Mouse (Mus musculus) B cell, adult 2 months (primary cell): Measurements from ENCODE around the gene Asgr2.
"Not testable (repeated sequence)": the region's sequence is repeated elsewhere in the genome, so short reads cannot be mapped to it uniquely, and the experiment has no call there.

ENCODE experiments used
- DNase-seq, 2 experiments: peaks; one replicate each; pipeline ENCODE4 v3.0.0; 2022

Gene Asgr2

DNA sequence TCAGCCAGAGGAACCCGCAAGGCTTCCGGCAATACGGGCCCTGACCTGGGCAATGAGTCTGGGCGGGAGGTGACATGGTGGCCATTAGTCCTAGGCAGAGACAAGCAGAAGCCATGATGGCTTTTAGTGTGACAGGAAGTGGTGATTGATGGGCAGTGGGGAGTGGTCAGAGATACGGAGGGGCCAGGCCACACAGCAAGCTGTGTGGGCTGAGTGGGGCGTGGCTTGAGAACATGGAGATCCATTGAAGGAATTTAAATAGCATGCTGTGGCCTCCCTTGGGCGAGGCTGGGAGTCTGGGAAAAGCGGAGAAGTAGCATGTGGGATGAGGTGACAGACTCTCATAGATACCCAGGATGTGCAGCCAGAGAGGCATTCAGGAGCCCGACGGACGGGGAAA lies 5.0 kb downstream of the Asgr2 start:
- DNase-seq = no peak

DNA sequence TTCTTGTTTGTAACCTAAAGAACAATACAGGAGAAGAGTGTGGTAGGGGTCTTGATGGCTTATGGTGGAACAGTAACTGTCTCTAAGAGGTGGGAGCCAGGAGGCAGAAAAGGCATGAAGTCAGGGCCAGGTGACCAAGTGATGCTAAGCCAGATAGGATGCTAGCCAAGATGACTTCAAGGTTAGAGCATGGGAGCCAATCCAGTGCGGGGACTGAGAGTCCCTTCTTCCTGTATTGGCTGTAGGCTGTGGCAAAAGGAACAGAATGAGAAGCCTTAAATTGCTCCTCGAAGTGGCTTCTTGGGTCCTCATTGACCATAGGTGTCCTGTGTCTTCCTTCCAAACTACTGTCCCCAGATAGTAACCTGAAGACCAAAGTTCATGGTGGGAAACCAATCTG lies 6.7 kb downstream of the Asgr2 start:
- DNase-seq = no peak

DNA sequence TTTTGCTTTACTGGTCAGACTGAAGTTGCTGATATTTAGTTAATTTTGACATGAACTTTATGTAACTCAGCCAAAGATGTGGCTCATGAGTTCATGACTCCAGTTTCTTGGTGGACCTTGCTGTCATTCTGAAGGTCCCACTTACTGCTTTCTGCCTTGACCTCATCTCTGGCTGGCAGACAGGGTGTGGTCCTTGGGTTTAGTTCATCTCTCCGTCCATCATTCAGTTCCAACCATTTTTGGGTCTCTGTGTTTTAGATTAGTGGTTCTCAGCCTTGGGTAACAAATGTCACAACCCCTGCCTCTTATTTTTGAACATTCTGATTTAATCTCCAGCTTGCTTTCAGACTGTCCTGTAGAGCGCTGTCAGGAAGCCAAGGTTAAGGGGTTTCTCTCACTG lies 7.4 kb downstream of the Asgr2 start:
- no peak for DNase-seq

DNA sequence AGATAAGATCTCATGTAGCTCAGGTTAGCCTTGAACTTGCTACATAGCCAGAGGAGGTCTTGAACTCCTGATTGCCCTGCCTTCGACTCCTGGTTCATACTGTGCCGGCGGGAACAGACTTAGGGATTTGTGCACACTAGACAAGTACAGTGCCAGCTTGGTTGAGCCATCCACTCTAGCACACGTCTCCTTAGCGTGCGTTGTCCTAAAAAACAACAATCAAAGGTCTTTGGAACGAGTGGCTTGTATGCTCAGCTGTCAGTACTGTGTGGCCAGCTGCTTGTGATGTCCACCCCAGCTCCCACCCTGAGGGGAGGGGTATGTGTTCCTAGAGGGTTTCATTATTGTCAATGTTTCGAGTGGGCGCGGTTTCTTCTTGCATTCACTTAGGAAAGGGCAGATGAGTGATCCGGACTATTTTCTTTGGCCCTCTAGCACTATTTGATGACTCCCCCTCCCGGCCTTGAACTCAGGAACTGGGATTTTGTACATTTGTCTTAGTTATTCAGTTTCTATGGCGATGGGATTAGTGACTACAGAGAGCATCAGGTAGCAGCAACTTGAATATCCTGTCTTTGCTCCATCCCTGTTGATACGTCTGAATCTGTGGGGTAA lies 11.4 kb downstream of the Asgr2 start:
- DNase-seq = no peak

DNA sequence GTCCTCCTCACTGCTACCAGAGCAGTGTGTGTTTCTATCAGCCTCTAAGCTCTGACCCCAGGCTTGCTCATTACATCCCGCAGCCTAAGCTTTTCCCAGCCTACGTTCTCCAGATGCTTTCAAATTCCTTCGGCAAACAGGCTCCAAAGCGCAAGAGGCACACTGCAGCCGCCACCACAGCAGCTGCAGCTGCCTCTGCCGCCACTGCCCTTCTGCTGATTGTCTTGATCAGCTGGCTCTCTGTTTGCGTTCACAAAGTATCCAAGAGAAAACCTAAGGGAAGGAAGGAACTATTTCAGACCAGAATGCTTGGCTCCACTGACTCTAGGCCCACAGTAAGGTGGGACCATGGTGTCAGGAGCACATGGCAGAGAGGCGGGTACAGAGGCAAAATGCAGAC lies 14.6 kb downstream of the Asgr2 start:
- DNase-seq = no peak

- DNase-seq = peak; percentile 58 to 64
These were observed 17.7 kb downstream of the Asgr2 start for GRCm38 (mm10) chr11:70110146-70110545.

GRCm38 (mm10) chr11:70114562-70114961 lies 22.1 kb downstream of the Asgr2 start:
- DNase-seq = no peak

GRCm38 (mm10) chr11:70115901-70116300 lies 23.5 kb downstream of the Asgr2 start:
- no peak for DNase-seq

- no peak for DNase-seq
These were observed 37.5 kb downstream of the Asgr2 start, which contains the start of gene Mgl2 for GRCm38 (mm10) chr11:70129926-70130379. Gene Mgl2 (plus strand): TSS chr11:70130329.

GRCm38 (mm10) chr11:70135001-70135400 lies 42.6 kb downstream of the Asgr2 start:
- not testable (repeated sequence) for DNase-seq

DNA sequence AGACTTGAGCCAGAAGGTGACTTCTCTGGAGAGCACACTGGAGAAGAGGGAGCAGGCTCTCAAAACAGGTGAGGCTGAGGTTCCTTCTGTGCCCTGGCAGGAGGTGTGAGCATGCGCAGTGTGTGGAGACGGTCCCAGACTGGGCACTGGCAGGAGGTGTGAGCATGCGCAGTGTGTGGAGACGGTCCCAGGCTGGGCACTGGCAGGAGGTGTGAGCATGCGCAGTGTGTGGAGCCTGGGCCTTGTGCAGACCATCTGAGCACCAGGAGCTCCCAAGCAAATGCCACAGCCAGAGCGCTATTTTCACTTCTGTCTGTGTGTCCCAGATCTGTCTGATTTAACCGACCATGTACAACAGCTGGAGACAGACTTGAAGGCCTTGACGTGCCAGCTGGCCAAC lies 43.5 kb downstream of the Asgr2 start:
- DNase-seq = not testable (repeated sequence)

GRCm38 (mm10) chr11:70139171-70139570 lies 46.7 kb downstream of the Asgr2 start:
- DNase-seq = no peak

- DNase-seq = no peak
These were observed 58.6 kb downstream of the Asgr2 start for GRCm38 (mm10) chr11:70151072-70151471.
